Mouse (Mus musculus) kidney, embryonic 14.5 days (tissue): ENCODE data around the gene Nup153. TPM values are rescaled to one million over a fixed set of nuclear protein-coding genes. Genes with fewer than 3 reads are reported as not detected.

Experiments
- ATAC-seq: fragments of 200-750 bp; cut with Nextera tagmentation; 2 replicates; pipeline ENCODE4 v1.8.0; 2017; ENCODE audit warnings: moderate number of reproducible peaks, mild to moderate bottlenecking, moderate TSS enrichment, moderate library complexity; ENCODE audit not compliant: low FRiP score, low TSS enrichment
- H3K27ac ChIP-seq: fragments of 300-500 bp; sonication (generic); 2 replicates; pipeline ENCODE4 v1.5.1; 2014; ENCODE audit warnings: low read depth, mild to moderate bottlenecking, low read length, moderate library complexity, mixed read lengths
- H3K27me3 ChIP-seq: fragments of 300-500 bp; sonication (generic); 2 replicates; pipeline ENCODE4 v1.6.1; 2014; ENCODE audit warnings: mild to moderate bottlenecking, low read length; ENCODE audit not compliant: control insufficient read depth, insufficient read depth
- H3K36me3 ChIP-seq: fragments of 300-500 bp; sonication (generic); 2 replicates; pipeline ENCODE4 v1.6.1; 2014; ENCODE audit warnings: low read length, mixed read lengths; ENCODE audit not compliant: control insufficient read depth, insufficient read depth
- H3K4me1 ChIP-seq: fragments of 300-500 bp; sonication (generic); 2 replicates; pipeline ENCODE4 v1.6.1; 2014; ENCODE audit warnings: low read length, mixed read lengths; ENCODE audit not compliant: control insufficient read depth, insufficient read depth
- H3K4me2 ChIP-seq: fragments of 300-500 bp; sonication (generic); replicated peaks from 2 replicates; pipeline ENCODE4 v1.6.1; 2014; ENCODE audit warnings: low read depth, mild to moderate bottlenecking, low read length
- H3K4me3 ChIP-seq: fragments of 300-500 bp; sonication (generic); 2 replicates; pipeline ENCODE4 v1.5.1; 2014; ENCODE audit warnings: mild to moderate bottlenecking, low read length
- H3K9ac ChIP-seq: fragments of 300-500 bp; sonication (generic); 2 replicates; pipeline ENCODE4 v1.6.1; 2014; ENCODE audit warnings: low read depth, mild to moderate bottlenecking, low read length, moderate library complexity
- H3K9me3 ChIP-seq: fragments of 300-500 bp; sonication (generic); 2 replicates; pipeline ENCODE4 v1.6.1; 2016; ENCODE audit warnings: low read length; ENCODE audit not compliant: control insufficient read depth
- WGBS: fragments of 180-500 bp; shearing (Covaris S2); extraction: QIAGEN DNeasy Blood & Tissue Kit; methylation state at CpG from one replicate; pipeline ENCODE4 v1.1.7; 2014; 5-methylcytosine and 5-hydroxymethylcytosine counted together
- polyA plus RNA-seq: library from polyadenylated mRNA; unstranded; fragments of >200 nt; fragmentation: Nextera tagmentation; extraction: Ambion mirVana; gene quantifications from 2 replicates; pipeline ENCODE4 v1.2.1, GENCODE M21; 2014

Nup153 gene
- polyA plus RNA-seq, 1 experiment from 2014 or later = 47.2 TPM

- peak overlapping the region; percentile 86 for H3K4me2 ChIP-seq
- no peaks in the 10 kb centered on the region for H3K9me3 ChIP-seq
- H3K27ac ChIP-seq = no peak overlapping the region
- H3K27me3 ChIP-seq = no peaks in the 10 kb centered on the region
- H3K36me3 ChIP-seq = no peaks in the 10 kb centered on the region
- H3K4me1 ChIP-seq = 0 out of 2 replicates have a peak, but pooled peaks cover 3% of the 10 kb centered on the region
- H3K4me3 ChIP-seq = peak overlapping the region; percentile 52
- no peak for ATAC-seq
- peak overlapping the region; percentile 55 for H3K9ac ChIP-seq
- 3% methylated on average over 12 of the region's 12 CpGs for WGBS
These were observed 8.7 kb upstream of the Nup153 start for GRCm38 (mm10) chr13:46736479-46736865.

DNA sequence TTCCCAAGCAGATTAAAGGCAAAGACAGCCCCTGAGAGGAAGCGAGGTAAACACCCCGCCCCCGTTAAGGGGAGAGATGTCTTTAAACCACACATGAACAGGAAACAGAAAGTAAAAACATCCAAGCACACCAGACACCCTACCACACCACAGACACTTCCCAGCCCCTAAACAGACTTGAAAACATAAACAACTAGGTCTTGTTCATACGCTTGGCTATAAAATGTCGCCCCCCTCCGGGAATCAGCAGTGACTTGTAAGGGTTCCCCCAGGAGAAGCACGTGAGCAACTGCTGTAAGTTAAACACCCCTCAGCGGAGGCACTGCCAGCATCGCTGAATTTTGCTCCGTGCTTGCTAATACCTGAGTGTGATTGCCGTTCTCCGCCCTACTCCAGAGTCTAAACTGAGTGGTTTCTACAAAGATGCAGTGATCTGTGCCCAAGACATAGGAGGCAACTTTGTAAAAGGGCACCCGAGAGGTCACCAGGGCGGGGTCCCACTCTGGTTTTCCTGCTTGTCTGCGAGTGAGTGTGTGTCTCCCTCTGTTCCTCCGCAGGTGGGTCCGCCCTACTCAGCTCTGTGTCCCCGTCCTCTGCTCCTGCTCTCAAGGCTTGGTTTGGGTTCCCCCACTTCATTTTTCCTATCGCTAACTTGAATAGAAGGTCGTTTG lies 8.2 kb upstream of the Nup153 start:
- no peaks in the 10 kb centered on the region for H3K36me3 ChIP-seq
- 2% methylated on average over 20 of the region's 20 CpGs for WGBS
- H3K4me1 ChIP-seq = 0 out of 2 replicates have a peak, but pooled peaks cover 3% of the 10 kb centered on the region
- no peaks in the 10 kb centered on the region for H3K27me3 ChIP-seq
- no peak overlapping the region for H3K27ac ChIP-seq
- H3K9ac ChIP-seq = peak overlapping the region; percentile 55
- H3K9me3 ChIP-seq = no peaks in the 10 kb centered on the region
- H3K4me2 ChIP-seq = peak overlapping the region; percentile 86
- peak; percentile 81 for ATAC-seq
- peak overlapping the region; percentile 52 for H3K4me3 ChIP-seq

DNA sequence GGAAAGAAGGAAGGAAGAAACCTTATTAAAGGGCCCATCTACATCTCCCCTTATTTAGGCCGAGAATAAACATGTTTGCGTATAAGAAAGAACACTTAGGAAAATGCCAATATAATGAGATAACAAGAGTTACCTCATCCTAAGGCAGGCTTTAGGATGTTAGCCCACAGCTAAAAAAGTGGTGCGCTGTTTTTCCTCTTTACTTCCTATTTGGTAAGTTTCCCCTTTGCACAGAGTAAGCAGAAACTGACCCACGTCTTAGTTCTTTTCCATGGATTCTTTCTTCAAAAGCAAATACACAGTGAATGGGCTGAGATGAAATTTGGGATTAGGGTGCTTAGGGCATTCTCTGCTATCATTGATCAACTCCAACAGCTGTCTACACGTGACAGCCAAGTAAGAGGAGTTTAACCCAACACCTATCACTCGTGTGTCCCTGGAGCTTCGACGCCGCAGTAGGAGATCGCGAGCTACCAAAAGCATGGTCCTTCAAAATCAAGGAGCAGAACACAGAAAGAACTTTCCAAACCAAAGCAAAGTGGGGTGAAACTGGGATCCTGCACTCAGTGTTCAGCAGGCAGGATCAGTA lies 7.6 kb upstream of the Nup153 start:
- Histone ChIP-seq H3K4me1 (0 out of 2 replicates have a peak, but pooled peaks cover 3% of the 10 kb centered on the region), H3K9ac (peak overlapping the region; percentile 55; the same call in 1 of the 2 replicates), H3K36me3 (no peaks in the 10 kb centered on the region), H3K27me3 (no peaks in the 10 kb centered on the region), H3K4me3 (peak overlapping the region; percentile 52), H3K4me2 (peak overlapping the region; percentile 86), H3K9me3 (no peaks in the 10 kb centered on the region), H3K27ac (no peak overlapping the region)
- no peak for ATAC-seq
- WGBS = 42% methylated on average over 11 of the region's 11 CpGs

DNA sequence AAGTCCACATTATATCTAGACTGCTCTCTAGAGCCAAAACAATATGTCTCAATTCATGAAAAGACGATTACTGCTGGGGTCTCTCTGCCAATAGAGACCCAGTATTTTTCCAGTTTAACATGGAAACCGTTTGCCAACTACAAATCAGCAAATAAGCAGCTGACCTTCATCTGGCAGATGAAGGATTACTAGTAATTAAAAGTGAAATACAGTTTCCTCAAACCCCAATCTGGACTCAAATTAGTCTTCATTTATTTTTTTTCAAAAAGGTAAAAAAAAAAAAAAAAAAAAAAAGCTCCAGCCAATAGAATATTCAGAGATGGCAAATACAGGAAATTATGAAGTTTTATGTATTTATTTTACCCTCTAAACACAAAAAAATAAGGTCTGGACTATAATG lies 2.3 kb upstream of the Nup153 start:
- Histone ChIP-seq H3K4me3 (no peak overlapping the region), H3K9ac (no peak overlapping the region), H3K27me3 (no peaks in the 10 kb centered on the region), H3K9me3 (no peaks in the 10 kb centered on the region), H3K4me1 (peaks cover 4% of the 10 kb centered on the region; the same call in 1 of the 2 replicates), H3K4me2 (no peak overlapping the region), H3K27ac (no peak overlapping the region), H3K36me3 (no peaks in the 10 kb centered on the region)
- WGBS = 63% methylated on average over 2 of the region's 2 CpGs
- no peak for ATAC-seq

- WGBS = 24% methylated on average over 5 of the region's 5 CpGs
These were observed 671 bp upstream of the Nup153 start for GRCm38 (mm10) chr13:46728411-46728810.

DNA sequence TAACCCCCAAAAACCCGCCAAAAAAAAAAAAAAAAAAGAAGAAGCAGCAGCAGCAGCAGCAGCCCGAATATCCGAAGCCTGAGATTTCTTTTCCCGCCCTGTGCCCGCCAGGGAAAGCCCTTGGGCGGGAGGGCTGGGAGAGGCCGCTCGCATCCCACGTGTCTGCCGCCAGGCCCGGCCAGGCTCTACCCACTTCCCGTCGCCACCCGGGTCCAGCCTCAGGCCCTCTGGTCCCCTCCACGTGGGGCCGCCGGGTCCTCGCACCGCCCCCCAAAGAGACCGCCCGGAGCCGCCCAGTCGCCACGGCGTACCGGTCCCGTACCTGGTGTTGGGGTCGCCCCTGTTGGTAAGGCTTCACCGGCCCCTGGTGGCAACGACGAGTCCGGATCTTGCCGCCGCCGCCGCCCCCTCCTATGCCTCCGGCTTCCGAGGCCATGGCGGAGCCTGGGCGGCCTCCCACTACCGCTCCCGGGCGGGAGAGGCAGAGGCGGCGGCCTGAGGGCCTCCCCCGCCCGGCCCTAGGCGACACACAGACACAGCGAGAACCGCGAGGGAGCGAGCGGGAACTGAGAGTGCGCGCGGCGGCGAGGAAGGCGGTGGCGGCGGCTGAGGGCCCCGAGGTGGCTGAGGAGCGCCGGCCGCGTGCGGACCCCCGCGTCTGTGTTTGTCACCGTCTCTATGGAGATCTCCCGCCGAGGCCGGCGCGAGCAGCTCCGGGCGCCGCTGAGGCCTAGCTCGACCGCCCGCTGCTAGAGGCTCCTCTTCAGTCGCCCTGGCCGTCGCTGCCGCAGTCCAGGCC lies 503 bp downstream of the Nup153 start:
- Histone ChIP-seq H3K4me1 (peaks cover 10% of the 10 kb centered on the region; the same call in 1 of the 2 replicates), H3K4me3 (peak overlapping the region; percentile 99), H3K9ac (peak overlapping the region; percentile 96), H3K9me3 (no peaks in the 10 kb centered on the region), H3K27me3 (no peaks in the 10 kb centered on the region), H3K4me2 (peak overlapping the region; percentile 66), H3K27ac (peak overlapping the region; percentile 98), H3K36me3 (no peaks in the 10 kb centered on the region)
- peak; percentile 87 for ATAC-seq
- under 1% methylated on average over 79 of the region's 85 CpGs for WGBS

More at GRCm38 (mm10) chr13:46728411-46728810, 671 bp upstream of the Nup153 start:
- Histone ChIP-seq H3K36me3 (no peaks in the 10 kb centered on the region), H3K4me3 (peak overlapping the region; percentile 99), H3K27ac (peak overlapping the region; percentile 98; the same call in 1 of the 2 replicates), H3K9ac (peak overlapping the region; percentile 96), H3K4me2 (peak overlapping the region; percentile 51), H3K4me1 (peaks cover 10% of the 10 kb centered on the region; the same call in 1 of the 2 replicates), H3K9me3 (no peaks in the 10 kb centered on the region), H3K27me3 (no peaks in the 10 kb centered on the region)
- no peak for ATAC-seq

GRCm38 (mm10) chr13:46726288-46727037 lies 1.3 kb downstream of the Nup153 start:
- Histone ChIP-seq H3K27me3 (no peaks in the 10 kb centered on the region), H3K27ac (peak overlapping the region; percentile 98), H3K9ac (peak overlapping the region; percentile 96), H3K4me1 (peaks cover 10% of the 10 kb centered on the region), H3K36me3 (no peaks in the 10 kb centered on the region), H3K9me3 (no peaks in the 10 kb centered on the region), H3K4me3 (peak overlapping the region; percentile 99), H3K4me2 (peak overlapping the region; percentile 66)
- no peak for ATAC-seq
- WGBS = under 1% methylated on average over 30 of the region's 30 CpGs

GRCm38 (mm10) chr13:46725227-46725626 lies 2.5 kb downstream of the Nup153 start:
- H3K36me3 ChIP-seq = no peaks in the 10 kb centered on the region
- H3K27ac ChIP-seq = no peak overlapping the region
- H3K27me3 ChIP-seq = no peaks in the 10 kb centered on the region
- peak overlapping the region; percentile 66 for H3K4me2 ChIP-seq
- peak overlapping the region; percentile 99; the same call in 1 of the 2 replicates for H3K4me3 ChIP-seq
- no peaks in the 10 kb centered on the region for H3K9me3 ChIP-seq
- WGBS = 34% methylated on average over 2 of the region's 2 CpGs
- no peak for ATAC-seq
- peaks cover 10% of the 10 kb centered on the region for H3K4me1 ChIP-seq
- no peak overlapping the region for H3K9ac ChIP-seq
